Mouse (Mus musculus): ENCODE measurements at regions not wholly inside any gene's neighbourhood (a gene's known extent, or its start where the extent isn't known, plus 50 kb on each side); places are given as distances from the start of the nearest gene placed in this dataset.
"Not testable (repeated sequence)": the region's sequence is repeated elsewhere in the genome, so short reads cannot be mapped to it uniquely, and the experiment has no call there.

DNA sequence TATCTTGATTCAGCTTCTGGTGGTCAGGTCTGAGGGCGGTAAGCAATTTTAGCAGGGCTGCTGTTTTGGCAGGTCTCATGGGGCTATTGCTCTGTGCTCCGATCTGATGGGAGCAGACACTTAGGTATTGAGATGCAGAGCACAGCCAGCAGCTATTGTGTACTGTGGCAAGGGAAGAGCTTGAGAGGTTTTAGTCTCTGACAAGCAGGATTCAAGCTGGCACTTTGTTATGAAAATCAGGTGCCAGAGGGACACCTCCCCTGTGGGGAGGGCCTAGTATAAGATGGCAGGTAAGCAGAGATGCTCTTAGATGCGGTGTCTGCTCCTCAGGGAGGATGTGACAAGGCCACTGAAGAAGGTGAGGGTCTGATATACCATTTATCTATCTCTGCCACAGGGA is 343.3 kb downstream of the Samd5 start:
- ATAC-seq (ENCODE audit: extremely low read depth, insufficient number of reproducible peaks, low FRiP score, poor library complexity, severe bottlenecking): no peak

DNA sequence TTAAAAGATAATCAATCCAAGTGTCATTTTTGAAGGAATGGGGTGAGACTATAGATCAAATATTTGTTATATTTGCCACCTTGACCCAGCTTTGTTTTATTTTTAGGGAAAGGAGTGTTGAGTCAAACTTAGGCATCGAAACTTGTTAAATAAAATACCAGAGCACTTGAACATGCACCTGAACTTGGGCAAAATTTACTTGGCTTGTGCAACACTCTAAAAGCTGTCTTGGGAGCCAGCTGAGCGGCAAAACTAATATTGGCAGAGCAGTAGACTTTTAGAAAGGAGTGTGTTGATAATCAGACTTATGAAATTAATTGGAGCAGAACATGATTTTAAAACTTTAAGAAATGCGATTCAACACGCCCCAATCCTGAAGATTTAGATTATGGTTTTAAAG is 346.7 kb downstream of the Samd5 start:
- no peak for ATAC-seq (ENCODE audit: extremely low read depth, insufficient number of reproducible peaks, low FRiP score, poor library complexity, severe bottlenecking)

DNA sequence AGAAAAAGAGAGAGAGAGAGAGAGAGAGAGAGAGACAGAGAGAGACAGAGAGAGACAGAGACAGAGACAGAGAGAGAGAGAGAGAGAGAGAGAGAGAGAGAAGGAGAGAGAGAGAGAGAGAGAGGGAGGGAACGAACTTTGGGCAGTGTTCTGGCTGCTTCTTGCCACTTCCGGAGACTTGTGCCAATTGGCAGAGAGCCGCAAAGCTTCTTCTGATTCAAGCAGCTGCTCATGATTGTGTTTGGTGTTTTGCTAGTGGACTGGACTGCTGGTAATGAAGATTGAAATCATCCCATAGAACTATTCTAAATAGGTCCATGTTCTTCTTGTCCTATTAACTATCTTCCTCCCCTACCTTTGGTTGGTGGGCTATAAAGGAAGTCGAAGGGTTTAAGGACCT is 347.1 kb downstream of the Samd5 start:
- not testable (repeated sequence) for ATAC-seq (ENCODE audit: extremely low read depth, insufficient number of reproducible peaks, low FRiP score, poor library complexity, severe bottlenecking)

DNA sequence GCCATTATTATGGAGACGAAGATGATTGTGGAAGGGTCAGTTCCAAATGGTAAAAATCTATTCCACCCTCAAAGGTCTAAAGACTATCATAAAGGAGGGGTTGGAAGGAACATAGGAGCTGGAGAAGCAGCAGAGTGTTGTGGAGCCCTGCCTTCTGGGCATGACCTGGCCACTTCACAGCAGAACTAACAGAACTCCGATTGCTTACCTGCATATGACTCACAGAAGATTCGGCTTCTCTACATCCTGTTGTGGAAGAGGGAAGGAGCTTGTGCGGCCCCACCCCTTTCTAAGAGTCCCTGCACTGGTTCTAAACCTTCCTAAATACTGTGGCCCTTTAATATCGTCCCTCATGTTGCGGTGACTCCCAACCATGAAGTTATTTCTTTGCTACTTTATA is 362.7 kb downstream of the Samd5 start:
- no peak for ATAC-seq (ENCODE audit: extremely low read depth, insufficient number of reproducible peaks, low FRiP score, poor library complexity, severe bottlenecking)

DNA sequence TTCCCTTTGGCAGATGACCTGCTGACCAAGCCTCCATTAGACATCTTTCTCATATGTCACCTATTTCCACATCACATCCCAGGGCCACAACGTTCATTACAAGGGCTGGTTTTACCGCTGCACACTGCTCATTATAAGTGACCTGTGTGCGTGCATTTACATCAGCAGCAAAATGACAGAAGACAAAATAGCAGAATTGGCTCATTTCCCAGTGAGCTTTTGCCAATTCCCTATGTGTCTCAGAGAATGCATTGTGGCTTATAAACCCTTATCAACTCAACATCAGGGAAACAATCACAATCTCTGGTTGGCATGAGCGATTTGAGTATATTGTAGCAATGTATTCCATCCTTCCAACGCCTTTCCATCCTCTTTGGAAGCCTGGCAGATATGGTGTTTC is 364.7 kb downstream of the Samd5 start:
- ATAC-seq (ENCODE audit: extremely low read depth, insufficient number of reproducible peaks, low FRiP score, poor library complexity, severe bottlenecking): no peak

DNA sequence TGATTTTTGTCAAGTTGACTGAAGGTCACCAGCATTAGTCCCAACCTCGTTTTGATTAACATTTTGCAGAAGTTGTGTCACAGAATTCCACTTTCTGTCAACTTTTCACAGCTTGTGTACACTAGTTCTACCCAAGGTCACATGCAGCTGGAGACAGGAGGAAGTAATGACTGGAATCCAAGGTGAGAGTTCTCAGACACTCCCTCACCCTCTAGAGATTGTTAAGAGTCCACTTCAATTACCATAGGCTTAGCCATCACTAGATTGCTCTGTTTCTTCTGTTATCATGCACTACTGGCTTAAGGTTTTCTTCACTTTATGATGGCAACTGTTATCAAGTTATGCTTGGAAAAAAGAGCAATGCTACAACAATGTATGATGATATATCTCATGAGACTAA is 379.0 kb downstream of the Samd5 start:
- ATAC-seq (ENCODE audit: extremely low read depth, insufficient number of reproducible peaks, low FRiP score, poor library complexity, severe bottlenecking): no peak

DNA sequence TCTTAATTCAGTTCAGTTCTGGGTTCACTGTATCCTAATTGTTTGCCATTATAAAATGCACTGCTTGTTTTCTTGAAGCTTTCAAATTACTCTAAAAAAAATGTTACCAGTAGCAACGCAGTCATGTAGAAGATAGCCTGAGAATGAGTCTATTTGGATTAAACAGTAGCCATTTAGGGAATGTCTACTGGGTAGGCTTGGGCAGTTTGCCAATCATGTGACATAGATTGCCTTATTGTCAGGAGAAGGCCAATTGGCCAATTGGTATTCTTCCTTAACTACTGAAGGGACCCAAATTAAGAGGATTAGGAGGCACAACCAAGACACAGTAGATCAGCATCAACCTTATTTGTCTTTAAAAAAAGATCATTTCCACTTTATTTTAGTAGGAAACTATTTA is 379.7 kb downstream of the Samd5 start:
- ATAC-seq (ENCODE audit: extremely low read depth, insufficient number of reproducible peaks, low FRiP score, poor library complexity, severe bottlenecking): no peak

DNA sequence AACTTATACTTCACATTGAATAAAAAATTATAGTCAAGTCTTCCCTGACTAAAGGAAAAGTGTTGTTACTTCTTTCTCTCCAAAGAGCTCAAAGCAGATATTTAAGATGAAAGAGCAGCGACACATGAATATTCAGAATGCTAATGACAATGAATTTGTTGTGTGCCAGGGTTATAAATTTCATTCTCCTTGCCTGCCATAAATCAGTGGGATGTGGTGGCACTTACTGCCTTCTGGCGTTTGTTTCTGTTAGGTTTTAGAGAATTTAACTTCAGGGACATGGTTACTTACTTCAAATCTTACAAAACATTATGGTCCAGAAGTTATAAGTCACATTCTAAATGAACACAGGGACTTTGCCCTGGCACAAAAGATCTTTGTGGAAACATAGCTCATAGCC is 380.4 kb downstream of the Samd5 start:
- ATAC-seq (ENCODE audit: extremely low read depth, insufficient number of reproducible peaks, low FRiP score, poor library complexity, severe bottlenecking): no peak

DNA sequence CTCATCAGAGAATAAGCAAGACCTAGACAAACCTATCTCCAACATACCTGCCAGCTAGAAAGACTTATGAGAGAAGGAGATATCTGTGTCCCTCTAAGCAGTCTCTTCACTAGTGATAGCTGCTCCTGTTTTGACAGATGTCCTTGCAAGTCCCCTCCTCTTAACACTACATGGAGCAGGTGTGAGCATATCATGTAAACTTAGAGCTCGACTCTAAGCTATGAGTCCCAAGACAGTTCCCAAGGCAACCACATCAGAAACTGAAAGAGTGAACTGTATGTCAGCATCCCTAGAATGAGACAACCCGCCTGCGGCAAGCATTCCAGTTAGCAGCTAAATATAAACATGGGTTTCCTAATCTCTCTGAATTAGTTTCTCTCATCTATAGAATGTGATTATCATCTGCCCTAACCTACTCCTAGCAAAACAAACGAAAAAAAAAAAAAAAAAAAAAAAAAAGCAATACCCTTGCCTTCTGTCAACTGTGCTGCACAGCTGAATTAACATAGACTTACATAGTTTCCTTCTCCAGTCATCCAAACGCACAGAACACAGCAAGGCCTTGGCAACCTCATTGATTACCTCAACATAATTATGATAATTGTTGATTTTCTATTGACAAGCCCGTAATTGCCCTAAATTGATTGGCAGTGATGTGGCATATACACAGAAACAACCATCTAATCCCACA is 383.4 kb downstream of the Samd5 start:
- ATAC-seq (ENCODE audit: extremely low read depth, insufficient number of reproducible peaks, low FRiP score, poor library complexity, severe bottlenecking): no peak

DNA sequence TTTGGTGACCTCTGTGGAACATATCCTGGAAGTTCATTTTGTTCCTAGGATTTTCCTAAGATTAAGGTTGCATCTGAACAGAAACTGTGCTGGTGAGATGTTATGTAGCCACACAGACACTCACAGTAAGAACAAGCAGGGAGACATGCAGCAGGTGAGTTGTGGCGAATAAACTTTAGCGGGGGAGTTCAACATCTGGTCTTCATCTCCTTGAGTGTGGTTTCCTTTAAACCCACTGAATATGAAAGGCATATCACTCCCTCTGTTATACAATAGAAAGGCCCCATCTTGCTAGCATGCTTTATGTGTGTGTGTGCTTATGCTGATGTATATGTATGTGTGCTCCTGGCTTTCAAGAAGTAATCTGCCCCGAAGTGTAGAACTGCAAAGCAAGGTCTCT is 387.1 kb upstream of the Sash1 start:
- ATAC-seq (ENCODE audit: extremely low read depth, insufficient number of reproducible peaks, low FRiP score, poor library complexity, severe bottlenecking): no peak

DNA sequence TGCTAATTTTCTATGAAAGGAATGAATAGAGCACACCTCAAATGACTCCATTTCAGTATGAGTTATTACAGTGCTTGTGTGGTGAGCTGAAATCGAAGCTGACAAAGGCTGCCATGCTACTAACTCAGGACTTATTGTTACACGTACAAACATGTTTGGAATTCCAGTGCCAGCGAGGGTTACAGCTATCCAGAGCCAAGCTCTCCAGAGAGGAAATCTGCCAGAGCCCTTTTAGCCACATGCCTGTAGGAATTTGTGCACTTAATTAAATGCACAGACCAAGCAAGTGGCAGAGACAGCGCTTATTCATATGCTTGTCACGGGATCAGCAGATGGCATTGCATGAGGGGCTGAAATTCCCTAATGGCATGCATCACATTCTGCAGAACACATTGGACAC is 386.4 kb upstream of the Sash1 start:
- ATAC-seq (ENCODE audit: extremely low read depth, insufficient number of reproducible peaks, low FRiP score, poor library complexity, severe bottlenecking): no peak

DNA sequence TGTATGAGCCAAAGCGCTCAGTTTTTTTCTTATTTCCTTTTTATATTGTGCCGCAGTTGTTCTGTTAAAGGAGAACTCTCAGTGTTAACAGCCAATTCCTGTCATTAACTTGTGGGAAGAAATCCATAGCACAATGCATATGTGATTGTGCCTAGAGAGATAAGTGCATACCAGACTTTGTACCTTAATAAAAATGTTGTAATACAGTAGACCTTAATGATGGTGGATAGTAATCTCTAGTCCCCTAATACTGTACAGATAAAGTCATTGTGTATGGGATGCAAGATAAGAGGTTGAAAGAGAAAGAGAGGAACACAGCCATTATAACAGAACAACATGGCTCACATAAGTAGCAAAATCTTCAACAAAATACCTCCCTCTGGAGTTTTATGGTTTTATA is 379.7 kb upstream of the Sash1 start:
- ATAC-seq (ENCODE audit: extremely low read depth, insufficient number of reproducible peaks, low FRiP score, poor library complexity, severe bottlenecking): no peak

DNA sequence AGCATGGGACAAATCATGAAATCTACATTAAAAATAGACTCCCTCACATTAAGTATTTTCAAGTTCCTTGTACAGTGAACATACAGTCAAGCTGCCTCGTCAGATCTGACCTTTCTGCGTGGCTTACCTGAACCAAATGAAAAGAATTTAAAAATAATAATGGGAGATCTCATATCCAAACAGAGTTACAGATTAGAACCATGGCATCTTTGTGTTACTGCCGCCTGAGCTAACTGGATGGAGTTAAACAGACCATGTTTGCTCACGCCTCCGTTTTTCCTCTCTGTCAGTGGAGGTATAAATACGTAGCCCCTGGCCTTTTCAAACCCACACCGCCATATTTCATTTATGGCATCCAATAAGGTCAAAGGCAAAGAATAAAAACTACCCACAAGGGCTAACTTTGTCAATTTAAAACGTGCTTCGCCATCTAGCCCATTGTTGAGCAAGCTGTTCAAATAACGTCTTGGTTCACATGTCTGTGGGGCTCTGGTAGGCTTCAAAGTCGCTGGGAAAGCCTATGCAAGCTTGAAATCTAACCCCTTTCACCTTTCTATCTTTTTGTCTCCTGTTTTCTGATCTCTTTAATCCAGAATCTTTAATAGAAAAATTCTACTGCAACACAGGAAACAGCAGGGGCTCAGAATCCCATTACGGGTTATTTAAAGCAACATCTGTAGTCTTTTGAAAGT is 378.6 kb upstream of the Sash1 start:
- no peak for ATAC-seq (ENCODE audit: extremely low read depth, insufficient number of reproducible peaks, low FRiP score, poor library complexity, severe bottlenecking)

DNA sequence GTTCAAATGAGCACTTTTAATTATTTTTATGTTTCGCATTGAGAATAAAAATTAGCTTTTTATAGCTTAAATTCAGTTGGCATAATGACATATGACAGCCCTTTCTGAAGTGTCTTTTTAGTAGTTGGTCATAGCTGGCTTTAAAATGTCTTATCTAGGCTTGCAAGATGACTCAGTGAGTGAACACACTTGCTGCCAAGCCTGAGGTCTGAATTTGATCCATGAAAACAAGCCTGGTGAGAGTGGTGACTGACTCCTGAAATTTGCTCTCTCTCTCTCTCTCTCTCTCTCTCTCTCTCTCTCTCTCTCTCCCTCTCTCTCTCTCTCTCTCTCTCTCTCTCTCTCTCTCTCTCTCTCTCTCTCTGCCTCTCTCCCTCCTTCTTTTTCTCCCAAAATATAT is 372.8 kb upstream of the Sash1 start:
- ATAC-seq (ENCODE audit: extremely low read depth, insufficient number of reproducible peaks, low FRiP score, poor library complexity, severe bottlenecking): no peak

DNA sequence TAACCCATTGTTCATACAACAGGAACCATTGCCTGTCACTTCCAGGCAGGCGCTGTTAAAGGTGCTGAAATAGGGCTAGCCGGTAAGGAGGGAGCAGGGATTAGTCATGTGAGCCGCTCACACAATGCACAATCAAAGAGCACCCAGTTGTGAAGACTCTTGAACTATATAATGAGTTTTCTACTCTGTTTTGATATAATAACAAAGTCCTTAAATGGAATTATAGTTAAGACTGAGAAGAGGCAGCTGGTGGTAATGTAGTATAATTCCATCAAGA is 367.0 kb upstream of the Sash1 start:
- no peak for ATAC-seq (ENCODE audit: extremely low read depth, insufficient number of reproducible peaks, low FRiP score, poor library complexity, severe bottlenecking)

DNA sequence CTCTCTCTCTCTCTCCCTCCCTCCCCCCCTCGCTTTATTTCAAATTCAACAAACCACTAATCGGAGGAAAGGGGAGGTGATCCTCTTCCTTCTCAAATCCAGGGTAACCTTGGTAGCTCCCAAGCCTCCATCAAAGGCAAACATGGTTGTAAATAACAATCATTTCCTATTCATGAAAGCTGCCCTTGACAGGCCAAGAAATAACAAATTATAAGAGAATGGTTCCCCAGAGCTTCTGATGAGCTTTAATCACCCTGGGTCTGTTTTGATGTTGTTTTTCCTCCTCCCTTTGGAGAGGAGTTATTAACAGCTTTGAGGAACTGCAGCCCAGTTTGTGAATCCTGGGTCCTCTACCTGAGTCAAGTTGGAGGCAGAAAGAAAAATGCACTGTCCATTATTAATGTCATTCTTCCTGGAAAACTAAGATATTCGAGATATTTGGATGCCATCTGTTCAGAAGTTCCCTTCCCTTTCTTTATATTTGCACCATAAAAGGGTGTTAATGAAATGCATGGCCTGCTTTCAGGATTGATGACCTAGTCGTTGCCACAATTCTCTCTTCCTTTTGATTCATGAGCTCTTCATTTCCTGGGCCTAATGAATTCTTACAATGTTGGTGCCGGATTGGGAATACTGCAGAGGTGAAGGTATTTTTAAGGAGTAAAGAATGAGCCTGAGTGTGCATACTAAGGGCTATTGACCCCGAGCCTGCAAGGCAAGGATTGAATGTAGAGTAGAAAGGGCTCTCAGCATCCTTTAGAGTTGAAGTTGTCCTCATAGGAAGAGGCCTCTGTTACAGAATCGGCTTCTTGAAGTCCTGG is 366.5 kb upstream of the Sash1 start:
- no peak for ATAC-seq (ENCODE audit: extremely low read depth, insufficient number of reproducible peaks, low FRiP score, poor library complexity, severe bottlenecking)

DNA sequence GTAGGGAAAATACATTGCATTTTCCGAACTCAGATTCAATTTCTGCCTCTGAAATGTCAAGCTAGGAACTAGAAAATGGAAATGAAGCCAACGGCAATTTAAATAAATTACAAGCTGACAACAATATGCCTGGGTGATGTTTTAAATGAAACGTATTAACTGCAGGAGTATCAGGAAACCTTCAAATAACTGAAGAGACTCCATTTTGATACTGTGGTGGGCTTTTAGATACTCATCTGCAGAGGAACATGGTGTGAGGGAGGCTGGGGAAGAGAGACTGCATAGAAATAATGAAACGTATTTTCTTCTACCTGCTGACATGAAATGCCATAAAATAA is 357.4 kb upstream of the Sash1 start:
- ATAC-seq (ENCODE audit: extremely low read depth, insufficient number of reproducible peaks, low FRiP score, poor library complexity, severe bottlenecking): no peak

DNA sequence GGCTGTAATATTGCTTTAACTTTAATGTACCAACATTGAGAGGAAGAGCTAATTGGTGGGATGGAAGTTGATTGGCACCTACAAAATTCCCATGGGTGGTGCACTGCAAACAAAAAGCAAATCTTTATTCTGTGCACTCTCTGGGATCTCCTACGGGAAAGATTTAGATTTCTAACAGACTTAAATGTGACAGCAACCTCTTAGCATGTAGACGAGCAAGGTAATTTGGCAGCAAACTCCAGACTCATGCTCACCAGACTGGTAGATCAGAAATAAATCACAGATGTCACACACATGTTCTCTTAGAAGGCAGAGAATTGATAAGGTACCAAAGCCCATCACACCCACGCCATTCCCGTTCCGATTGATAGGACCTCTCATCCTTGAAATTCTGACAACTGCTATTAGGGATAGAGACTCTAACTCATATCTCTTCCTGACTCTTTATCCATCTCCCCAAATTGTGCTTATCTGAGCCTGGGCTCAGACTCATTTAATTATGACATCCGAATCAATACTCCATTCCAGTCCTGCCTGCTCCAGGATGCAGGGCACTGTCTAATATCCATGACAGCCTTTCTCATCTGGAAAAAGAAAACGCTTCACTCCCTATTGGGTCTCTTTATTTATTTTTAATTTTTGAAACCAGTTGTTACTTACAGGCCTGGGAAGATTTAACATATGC is 356.9 kb upstream of the Sash1 start:
- ATAC-seq (ENCODE audit: extremely low read depth, insufficient number of reproducible peaks, low FRiP score, poor library complexity, severe bottlenecking): no peak

DNA sequence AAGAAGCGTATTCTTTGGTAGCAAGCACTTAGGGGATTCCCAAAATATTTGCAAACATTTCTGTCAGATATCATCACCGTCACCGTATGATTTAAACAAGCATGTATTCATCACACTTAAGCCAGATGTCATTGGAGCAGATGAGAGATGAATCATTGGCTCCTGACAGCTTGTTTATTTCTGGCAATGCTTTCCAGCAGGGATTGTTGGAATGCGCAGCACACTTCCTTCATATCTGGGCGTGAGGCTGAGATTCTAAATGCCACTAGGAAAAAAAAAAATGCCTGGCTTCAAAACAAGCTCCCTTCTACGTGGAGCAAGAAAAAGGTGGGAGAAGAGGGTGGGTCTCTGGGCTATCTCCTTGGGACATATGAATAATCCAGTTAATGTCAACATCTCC is 354.1 kb upstream of the Sash1 start:
- ATAC-seq (ENCODE audit: extremely low read depth, insufficient number of reproducible peaks, low FRiP score, poor library complexity, severe bottlenecking): no peak

DNA sequence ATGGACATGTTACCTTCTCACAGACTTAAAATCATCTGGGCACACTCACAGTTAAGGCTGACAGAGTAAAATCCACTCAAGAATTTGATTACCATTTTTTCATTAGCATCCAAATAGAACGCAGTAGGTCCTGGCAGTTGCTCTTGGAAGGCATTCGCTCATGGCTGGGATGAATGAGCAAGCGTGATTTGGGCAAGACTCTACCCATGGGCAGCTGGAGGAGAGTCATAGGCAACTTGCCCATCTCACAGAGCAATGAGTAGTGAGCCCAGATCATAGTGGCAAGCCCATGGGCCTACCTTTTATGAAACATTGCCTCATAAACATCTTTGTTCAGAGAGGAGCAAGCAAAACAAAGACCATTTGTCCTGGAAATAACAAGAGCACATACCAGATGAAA is 345.9 kb upstream of the Sash1 start:
- no peak for ATAC-seq (ENCODE audit: extremely low read depth, insufficient number of reproducible peaks, low FRiP score, poor library complexity, severe bottlenecking)
